Mouse (Mus musculus) heart, embryonic 14.5 days (tissue): ENCODE results near the gene Idua. TPM values are rescaled to one million over a fixed set of nuclear protein-coding genes. Genes with fewer than 3 reads are reported as not detected.
"Not testable (repeated sequence)": the region's sequence is repeated elsewhere in the genome, so short reads cannot be mapped to it uniquely, and the experiment has no call there.

ENCODE experiments used
- ATAC-seq: fragments of 200-750 bp; cut with Nextera tagmentation; 2 replicates; pipeline ENCODE4 v1.8.0; 2017; ENCODE audit warnings: low read depth, moderate TSS enrichment; ENCODE audit not compliant: insufficient number of reproducible peaks, insufficient read depth, low FRiP score
- H3K27ac ChIP-seq, 2 experiments: fragments of 200-500 bp in 1 of 2; fragments of 300-500 bp in 1 of 2; sonication (generic) in 1 of 2; replicated peaks in 1 of 2; 2 replicates each; pipeline ENCODE4 v1.5.1; 2012 to 2014; ENCODE audit warnings: low read depth in 2 of 2, low read length in 2 of 2, control low read depth in 1 of 2, mild to moderate bottlenecking in 1 of 2, mixed read lengths in 1 of 2; ENCODE audit not compliant: control insufficient read depth in 1 of 2, insufficient read depth in 1 of 2
- H3K27me3 ChIP-seq: fragments of 300-500 bp; sonication (generic); 2 replicates; pipeline ENCODE4 v1.6.1; 2014; ENCODE audit warnings: mild to moderate bottlenecking, low read length, control low read depth; ENCODE audit not compliant: control insufficient read depth, insufficient read depth
- H3K36me3 ChIP-seq: fragments of 300-500 bp; sonication (generic); 2 replicates; pipeline ENCODE4 v1.6.1; 2014; ENCODE audit warnings: mild to moderate bottlenecking, control low read depth, low read length, mixed read lengths; ENCODE audit not compliant: control insufficient read depth, insufficient read depth
- H3K4me1 ChIP-seq, 2 experiments: fragments of 200-500 bp in 1 of 2; fragments of 300-500 bp in 1 of 2; sonication (generic) in 1 of 2; 2 replicates each; pipeline ENCODE4 v1.6.1; 2012 to 2014; ENCODE audit warnings: low read length in 2 of 2, control low read depth in 1 of 2, mixed read lengths in 1 of 2; ENCODE audit not compliant: control insufficient read depth in 2 of 2, insufficient read depth in 2 of 2
- H3K4me2 ChIP-seq: fragments of 300-500 bp; sonication (generic); 2 replicates; pipeline ENCODE4 v1.6.1; 2014; ENCODE audit warnings: mild to moderate bottlenecking, low read length
- H3K4me3 ChIP-seq, 2 experiments: fragments of 200-500 bp in 1 of 2; fragments of 300-500 bp in 1 of 2; sonication (generic) in 1 of 2; 2 replicates each; pipeline ENCODE4 v1.5.1; 2012 to 2014; ENCODE audit warnings: low read length in 2 of 2, mild to moderate bottlenecking in 2 of 2, control low read depth in 1 of 2, low read depth in 1 of 2, moderate library complexity in 1 of 2; ENCODE audit not compliant: control insufficient read depth in 1 of 2, insufficient read depth in 1 of 2
- H3K9ac ChIP-seq: fragments of 300-500 bp; sonication (generic); 2 replicates; pipeline ENCODE4 v1.6.1; 2014; ENCODE audit warnings: mild to moderate bottlenecking, low read length
- H3K9me3 ChIP-seq: fragments of 300-500 bp; sonication (generic); 2 replicates; pipeline ENCODE4 v1.6.1; 2016; ENCODE audit warnings: low read length, control low read depth; ENCODE audit not compliant: control insufficient read depth
- WGBS: fragments of 180-500 bp; shearing (Covaris S2); extraction: QIAGEN DNeasy Blood & Tissue Kit; methylation state at CpG from one replicate; pipeline ENCODE4 v1.1.7; 2014; 5-methylcytosine and 5-hydroxymethylcytosine counted together
- polyA plus RNA-seq: library from polyadenylated mRNA; unstranded; fragments of >200 nt; fragmentation: Nextera tagmentation; extraction: Ambion mirVana; gene quantifications from 2 replicates; pipeline ENCODE4 v1.2.1, GENCODE M21; 2014

Idua gene
- polyA plus RNA-seq, 1 experiment from 2014 or later, result 14.9 TPM

GRCm38 (mm10) chr5:108633676-108634075, 26.5 kb upstream of the Idua start:
- no peak for ATAC-seq
- Histone ChIP-seq H3K4me3 (no peak overlapping the region), H3K27me3 (no peaks in the 10 kb centered on the region), H3K4me1 (peaks cover under 1 to 8% of the 10 kb centered on the region in 2 experiments; a peak in 3 of 4 replicates), H3K36me3 (peaks cover 5% of the 10 kb centered on the region; the same call in 1 of the 2 replicates), H3K9me3 (no peaks in the 10 kb centered on the region), H3K4me2 (no peak overlapping the region), H3K27ac (no peak overlapping the region), H3K9ac (no peak overlapping the region)
- 84% methylated on average over 4 of the region's 4 CpGs for WGBS

- not testable (repeated sequence) for H3K27me3 ChIP-seq, H3K4me2 ChIP-seq, H3K27ac ChIP-seq, H3K9ac ChIP-seq, H3K4me3 ChIP-seq, H3K9me3 ChIP-seq, H3K36me3 ChIP-seq, ATAC-seq, H3K4me1 ChIP-seq
- 88% methylated on average over 2 of the region's 3 CpGs for WGBS
These were observed 26.0 kb upstream of the Idua start for GRCm38 (mm10) chr5:108634088-108634487.

- no peak overlapping the region for H3K9ac ChIP-seq
- H3K27me3 ChIP-seq, result no peaks in the 10 kb centered on the region
- peaks cover 12% of the 10 kb centered on the region; the same call in 1 of the 2 replicates for H3K36me3 ChIP-seq
- 63% methylated on average over 4 of the region's 4 CpGs for WGBS
- no peaks in the 10 kb centered on the region for H3K9me3 ChIP-seq
- no peak overlapping the region for H3K4me3 ChIP-seq
- no peak overlapping the region for H3K4me2 ChIP-seq
- no peaks in the 10 kb centered on the region for H3K4me1 ChIP-seq
- no peak for ATAC-seq
- H3K27ac ChIP-seq, result no peak overlapping the region
These were observed 24.0 kb upstream of the Idua start for GRCm38 (mm10) chr5:108636172-108636571.

- Histone ChIP-seq H3K36me3 (peaks cover 74% of the 10 kb centered on the region), H3K27ac (no peak overlapping the region), H3K27me3 (no peaks in the 10 kb centered on the region), H3K9ac (no peak overlapping the region), H3K4me3 (no peak overlapping the region), H3K4me2 (no peak overlapping the region), H3K9me3 (no peaks in the 10 kb centered on the region), H3K4me1 (peaks cover 0 to 4% of the 10 kb centered on the region in 2 experiments; a peak in 2 of 4 replicates)
- WGBS, result 28% methylated on average over 2 of the region's 2 CpGs
- ATAC-seq, result no peak
These were observed 16.5 kb upstream of the Idua start for GRCm38 (mm10) chr5:108643674-108644073.

- no peaks in the 10 kb centered on the region for H3K9me3 ChIP-seq
- H3K4me3 ChIP-seq, result no peak overlapping the region
- no peak overlapping the region for H3K4me2 ChIP-seq
- H3K27me3 ChIP-seq, result no peaks in the 10 kb centered on the region
- 90% methylated on average over 9 of the region's 9 CpGs for WGBS
- no peak overlapping the region for H3K9ac ChIP-seq
- ATAC-seq, result no peak
- peaks cover 0 to 4% of the 10 kb centered on the region in 2 experiments; a peak in 2 of 4 replicates for H3K4me1 ChIP-seq
- peaks cover 86% of the 10 kb centered on the region for H3K36me3 ChIP-seq
- no peak overlapping the region for H3K27ac ChIP-seq
These were observed 14.3 kb upstream of the Idua start for GRCm38 (mm10) chr5:108645651-108646342.

GRCm38 (mm10) chr5:108646343-108646660, 13.8 kb upstream of the Idua start:
- peaks cover 91% of the 10 kb centered on the region for H3K36me3 ChIP-seq
- H3K9ac ChIP-seq, result no peak overlapping the region
- no peak overlapping the region for H3K4me2 ChIP-seq
- H3K27me3 ChIP-seq, result no peaks in the 10 kb centered on the region
- no peak overlapping the region for H3K4me3 ChIP-seq
- H3K27ac ChIP-seq, result no peak overlapping the region
- no peak for ATAC-seq
- H3K4me1 ChIP-seq, result peaks cover 0 to 4% of the 10 kb centered on the region in 2 experiments; a peak in 2 of 4 replicates
- 80% methylated on average over 3 of the region's 3 CpGs for WGBS
- no peaks in the 10 kb centered on the region for H3K9me3 ChIP-seq

GRCm38 (mm10) chr5:108647311-108647710, 12.8 kb upstream of the Idua start:
- no peaks in the 10 kb centered on the region for H3K9me3 ChIP-seq
- 80% methylated on average over 2 of the region's 2 CpGs for WGBS
- no peaks in the 10 kb centered on the region for H3K27me3 ChIP-seq
- H3K4me3 ChIP-seq, result no peak overlapping the region
- no peak overlapping the region for H3K9ac ChIP-seq
- no peak overlapping the region for H3K4me2 ChIP-seq
- ATAC-seq, result no peak
- peaks cover 84% of the 10 kb centered on the region for H3K36me3 ChIP-seq
- H3K4me1 ChIP-seq, result peaks cover 0 to 4% of the 10 kb centered on the region in 2 experiments; a peak in 2 of 4 replicates
- H3K27ac ChIP-seq, result no peak overlapping the region
